Mouse (Mus musculus) hindbrain, embryonic 16.5 days (tissue): ENCODE measurements around the gene Lca5l. TPM values are rescaled to one million over a fixed set of nuclear protein-coding genes. Genes with fewer than 3 reads are reported as not detected.
A peak's percentile ranks its signal among the peaks of the same experiment; 100 is the strongest.

ENCODE experiments used
- ATAC-seq: fragments of 200-750 bp; cut with Nextera tagmentation; 2 replicates; pipeline ENCODE4 v1.8.0; 2017; ENCODE audit warnings: moderate TSS enrichment, moderate library complexity
- H3K27ac ChIP-seq: fragments of 300-500 bp; sonication (generic); 2 replicates; pipeline ENCODE4 v1.5.1; 2014; ENCODE audit warnings: low read depth, mild to moderate bottlenecking, control low read depth, low read length, moderate library complexity
- H3K27me3 ChIP-seq: fragments of 300-500 bp; sonication (generic); replicated peaks from 2 replicates; pipeline ENCODE4 v1.6.1; 2014; ENCODE audit warnings: low read length; ENCODE audit not compliant: control insufficient read depth, insufficient read depth
- H3K36me3 ChIP-seq: fragments of 300-500 bp; sonication (generic); 2 replicates; pipeline ENCODE4 v1.6.1; 2014; ENCODE audit warnings: mild to moderate bottlenecking, low read length, moderate library complexity, mixed read lengths; ENCODE audit not compliant: control insufficient read depth, insufficient read depth
- H3K4me1 ChIP-seq: fragments of 300-500 bp; sonication (generic); 2 replicates; pipeline ENCODE4 v1.6.1; 2014; ENCODE audit warnings: low read depth, low read length; ENCODE audit not compliant: control insufficient read depth, insufficient read depth
- H3K4me2 ChIP-seq: fragments of 300-500 bp; sonication (generic); 2 replicates; pipeline ENCODE4 v1.6.1; 2014; ENCODE audit warnings: mild to moderate bottlenecking, low read length, control low read depth, moderate library complexity
- H3K4me3 ChIP-seq: fragments of 300-500 bp; sonication (generic); 2 replicates; pipeline ENCODE4 v1.5.1; 2014; ENCODE audit warnings: mild to moderate bottlenecking, low read length, control low read depth, moderate library complexity
- H3K9ac ChIP-seq: fragments of 300-500 bp; sonication (generic); 2 replicates; pipeline ENCODE4 v1.6.1; 2014; ENCODE audit warnings: low read depth, mild to moderate bottlenecking, control low read depth, low read length, moderate library complexity
- H3K9me3 ChIP-seq: fragments of 300-500 bp; sonication (generic); 2 replicates; pipeline ENCODE4 v1.6.1; 2014; ENCODE audit warnings: mild to moderate bottlenecking, low read length, moderate library complexity; ENCODE audit not compliant: control insufficient read depth
- WGBS: fragments of 180-500 bp; shearing (Covaris S2); extraction: QIAGEN DNeasy Blood & Tissue Kit; methylation state at CpG from one replicate; pipeline ENCODE4 v1.1.7; 2014; 5-methylcytosine and 5-hydroxymethylcytosine counted together
- polyA plus RNA-seq: library from polyadenylated mRNA; unstranded; fragments of >200 nt; fragmentation: Nextera tagmentation; extraction: Ambion mirVana; gene quantifications from 2 replicates; pipeline ENCODE4 v1.2.1, GENCODE M21; 2015

Lca5l gene
- polyA plus RNA-seq, 1 experiment from 2014 or later, result 1.7 TPM

- Histone ChIP-seq H3K4me3 (no peak overlapping the region), H3K9me3 (no peaks in the 10 kb centered on the region), H3K27me3 (no peaks in the 10 kb centered on the region), H3K4me1 (no peaks in the 10 kb centered on the region), H3K36me3 (no peaks in the 10 kb centered on the region), H3K27ac (no peak overlapping the region), H3K9ac (no peak overlapping the region), H3K4me2 (no peak overlapping the region)
- ATAC-seq, result no peak
These were observed 12.9 kb downstream of the Lca5l start for GRCm38 (mm10) chr16:96179156-96179555.

- Histone ChIP-seq H3K4me3 (no peak overlapping the region), H3K4me2 (no peak overlapping the region), H3K27ac (no peak overlapping the region), H3K36me3 (no peaks in the 10 kb centered on the region), H3K9me3 (no peaks in the 10 kb centered on the region), H3K9ac (no peak overlapping the region), H3K27me3 (no peaks in the 10 kb centered on the region), H3K4me1 (no peaks in the 10 kb centered on the region)
- WGBS, result 40% methylated on average over 2 of the region's 2 CpGs
- ATAC-seq, result no peak
These were observed 16.7 kb downstream of the Lca5l start for GRCm38 (mm10) chr16:96175399-96175798.

GRCm38 (mm10) chr16:96173648-96174047 lies 18.4 kb downstream of the Lca5l start:
- Histone ChIP-seq H3K9me3 (no peaks in the 10 kb centered on the region), H3K36me3 (no peaks in the 10 kb centered on the region), H3K4me1 (no peaks in the 10 kb centered on the region), H3K4me3 (no peak overlapping the region), H3K4me2 (no peak overlapping the region), H3K9ac (no peak overlapping the region), H3K27me3 (no peaks in the 10 kb centered on the region), H3K27ac (no peak overlapping the region)
- ATAC-seq, result no peak
- WGBS, result 78% methylated on average over 8 of the region's 8 CpGs

GRCm38 (mm10) chr16:96168837-96169236 lies 23.2 kb downstream of the Lca5l start:
- no peak overlapping the region for H3K4me2 ChIP-seq
- no peak overlapping the region for H3K9ac ChIP-seq
- H3K27ac ChIP-seq, result no peak overlapping the region
- no peak for ATAC-seq
- H3K36me3 ChIP-seq, result no peaks in the 10 kb centered on the region
- no peaks in the 10 kb centered on the region for H3K27me3 ChIP-seq
- H3K4me1 ChIP-seq, result no peaks in the 10 kb centered on the region
- WGBS, result 89% methylated on average over 4 of the region's 4 CpGs
- no peak overlapping the region for H3K4me3 ChIP-seq
- no peaks in the 10 kb centered on the region for H3K9me3 ChIP-seq

GRCm38 (mm10) chr16:96165723-96166264 lies 26.3 kb downstream of the Lca5l start:
- Histone ChIP-seq H3K4me2 (no peak overlapping the region), H3K4me3 (no peak overlapping the region), H3K9ac (no peak overlapping the region), H3K4me1 (no peaks in the 10 kb centered on the region), H3K36me3 (no peaks in the 10 kb centered on the region), H3K27me3 (no peaks in the 10 kb centered on the region), H3K9me3 (no peaks in the 10 kb centered on the region), H3K27ac (no peak overlapping the region)
- ATAC-seq, result 0 out of 2 replicates have a peak, but pooled peaks have one; percentile 34
- 70% methylated on average over 4 of the region's 4 CpGs for WGBS

GRCm38 (mm10) chr16:96161336-96161735 lies 30.7 kb downstream of the Lca5l start:
- Histone ChIP-seq H3K4me2 (no peak overlapping the region), H3K36me3 (no peaks in the 10 kb centered on the region), H3K4me3 (no peak overlapping the region), H3K9ac (no peak overlapping the region), H3K27ac (no peak overlapping the region), H3K4me1 (peaks cover 8% of the 10 kb centered on the region), H3K9me3 (no peaks in the 10 kb centered on the region), H3K27me3 (no peaks in the 10 kb centered on the region)
- 90% methylated on average over 4 of the region's 4 CpGs for WGBS
- ATAC-seq, result no peak

- Histone ChIP-seq H3K36me3 (peaks cover 3% of the 10 kb centered on the region; the same call in 1 of the 2 replicates), H3K9ac (no peak overlapping the region), H3K4me3 (no peak overlapping the region), H3K9me3 (no peaks in the 10 kb centered on the region), H3K27ac (no peak overlapping the region), H3K4me2 (no peak overlapping the region), H3K4me1 (peaks cover 8% of the 10 kb centered on the region), H3K27me3 (no peaks in the 10 kb centered on the region)
- ATAC-seq, result no peak
- 90% methylated on average over 1 of the region's 1 CpGs for WGBS
These were observed 31.1 kb downstream of the Lca5l start for GRCm38 (mm10) chr16:96160927-96161326.

GRCm38 (mm10) chr16:96159794-96160346 lies 32.2 kb downstream of the Lca5l start:
- ATAC-seq, result no peak
- Histone ChIP-seq H3K27me3 (no peaks in the 10 kb centered on the region), H3K9ac (peak overlapping the region; percentile 71), H3K4me3 (peak overlapping the region; percentile 43), H3K27ac (peak overlapping the region; percentile 74; the same call in 1 of the 2 replicates), H3K4me2 (peak overlapping the region; percentile 72), H3K9me3 (no peaks in the 10 kb centered on the region), H3K4me1 (peaks cover 8% of the 10 kb centered on the region), H3K36me3 (peaks cover 6% of the 10 kb centered on the region)
- WGBS, result 76% methylated on average over 20 of the region's 20 CpGs

- ATAC-seq, result peak; percentile 84
- peak overlapping the region; percentile 71 for H3K9ac ChIP-seq
- under 1% methylated on average over 61 of the region's 67 CpGs for WGBS
- H3K9me3 ChIP-seq, result no peaks in the 10 kb centered on the region
- H3K4me2 ChIP-seq, result peak overlapping the region; percentile 72
- H3K4me1 ChIP-seq, result peaks cover 8% of the 10 kb centered on the region
- H3K36me3 ChIP-seq, result peaks cover 11% of the 10 kb centered on the region
- H3K27ac ChIP-seq, result peak overlapping the region; percentile 74
- H3K4me3 ChIP-seq, result peak overlapping the region; percentile 43
- no peaks in the 10 kb centered on the region for H3K27me3 ChIP-seq
These were observed 32.9 kb downstream of the Lca5l start for GRCm38 (mm10) chr16:96159091-96159731.
